Comparison of ENCODE assay signal across 10 mouse cellular contexts in the genomic region with DNA sequence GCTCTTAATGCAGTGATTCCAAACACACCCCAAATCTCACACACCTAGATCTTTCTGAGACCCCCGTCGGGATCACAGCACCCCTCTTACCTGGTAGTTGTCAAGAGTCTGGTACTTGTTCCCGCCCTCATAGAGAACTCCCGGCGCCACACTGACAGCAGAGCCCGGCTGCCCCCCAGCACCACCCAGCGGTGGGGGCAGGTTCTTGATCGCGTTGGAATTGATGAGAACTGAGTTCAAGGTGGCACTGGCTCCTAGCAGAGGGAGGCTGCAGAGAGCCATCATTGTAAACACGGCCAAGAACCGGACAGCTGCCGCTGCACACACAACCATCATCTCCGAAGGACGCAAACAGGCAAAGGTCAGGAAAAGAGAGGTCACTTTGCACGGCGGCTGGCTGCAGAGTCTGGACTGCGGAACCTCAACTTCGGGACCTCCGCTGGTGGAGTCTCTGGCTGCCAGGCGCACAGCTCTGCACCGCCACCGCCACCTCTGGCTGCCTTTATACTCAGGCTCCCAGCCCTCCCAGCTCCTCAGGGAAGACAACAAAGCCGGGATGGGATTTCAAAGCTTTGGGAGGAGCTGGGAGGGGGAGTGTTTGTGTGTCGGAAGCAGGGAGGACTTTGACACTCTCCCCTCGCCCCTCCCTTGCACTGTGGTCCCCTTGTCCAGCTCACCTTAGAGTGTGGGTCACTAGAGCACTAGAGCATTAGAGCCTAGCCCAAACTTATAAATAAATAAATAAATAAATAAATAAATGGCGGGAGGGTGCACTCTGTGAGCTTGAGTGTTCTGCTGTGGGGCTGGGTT. TPM values are rescaled to one million over a fixed set of nuclear protein-coding genes. Genes with fewer than 3 reads are reported as not detected.
DNase-seq lines count a peak whose midpoint lies in the region; ATAC-seq and TF ChIP-seq lines count a peak whose summit lies in the region.
"Had no signal": no experiment of that assay in that cellular context is flagged by ENCODE, and none has a peak within 500 bp of the region (broad histone marks: within the 10 kb centered on the region; RNA-seq: fewer than 3 reads in every experiment).

A gene (minus strand): TSS at position 622 of the 810 bp plus-strand sequence.

- no peak within 1 kb of the TSS for H3K27ac ChIP-seq in midbrain, embryonic 11.5 days (ENCODE audit: low read depth, low read length)
- no peak within 1 kb of the TSS for H3K27ac ChIP-seq in cerebellum, adult 2 months (ENCODE audit: insufficient read depth, low read length)

- peaks cover 15% of the 10 kb centered on the region for H3K4me1 ChIP-seq in midbrain, embryonic 11.5 days (ENCODE audit: control insufficient read depth, insufficient read depth, low read length)
- H3K4me1 ChIP-seq in cerebellum, adult 2 months (ENCODE audit: control insufficient read depth, insufficient read depth, low read length) = no peaks in the 10 kb centered on the region

- no peaks in the 10 kb centered on the region for H3K36me3 ChIP-seq in midbrain, embryonic 11.5 days (ENCODE audit: control insufficient read depth, insufficient read depth, low read length)

- no peak for TF ChIP-seq POLR2A in cerebellum, adult 2 months (IDR thresholded peaks at IDR 0.05; ENCODE audit: borderline replicate concordance, insufficient read depth, low read length)

- DNase-seq in frontal cortex, postnatal 36 days (ENCODE audit: low spot score in 2 of 2) = no peak
- DNase-seq in brain, adult 2 months (ENCODE audit: low read depth, low spot score) = peak; percentile 6
- peak; percentile 9 to 22 for DNase-seq in heart, postnatal 10 days
- peak; percentile 39 to 57 for DNase-seq in kidney, postnatal 36 days
- DNase-seq in midbrain, embryonic 11.5 days (ENCODE audit: low spot score, missing footprints) = peak; percentile 97
- no peak for DNase-seq in cerebellum, adult 2 months

- peak; percentile 47; the same call in 1 of the 2 replicates for ATAC-seq in frontal cortex, adult (ENCODE audit: low TSS enrichment)
- peak; percentile 75 for ATAC-seq in midbrain, embryonic 11.5 days (ENCODE audit: low FRiP score)
- ATAC-seq in CD4-positive, CD25-positive, alpha-beta regulatory T cell, adult 4 months = no peak

- peak within 1 kb of the TSS; percentile 33 for H3K4me3 ChIP-seq in midbrain, embryonic 11.5 days (ENCODE audit: low read depth, low read length)
- no peak within 1 kb of the TSS for H3K4me3 ChIP-seq in cerebellum, adult 2 months (replicated peaks; ENCODE audit: insufficient read depth, low read depth, low read length)

- intact Hi-C loops in heart, postnatal 10 days (cut with DNase I) = no loop called here

- H3K9me3 ChIP-seq in midbrain, embryonic 11.5 days (ENCODE audit: control insufficient read depth, low read length) = no peaks in the 10 kb centered on the region

- no peak for TF ChIP-seq CTCF in cerebellum, adult 2 months (IDR thresholded peaks at IDR 0.05; ENCODE audit: borderline replicate concordance, insufficient read depth, low read depth, low read length)

- H3K9ac ChIP-seq in midbrain, embryonic 11.5 days (ENCODE audit: low read length) = no peak within 1 kb of the TSS

- peaks cover 36% of the 10 kb centered on the region for H3K27me3 ChIP-seq in midbrain, embryonic 11.5 days (ENCODE audit: control insufficient read depth, insufficient read depth, low read length)
- no peaks in the 10 kb centered on the region; the same call in 1 of the 2 replicates for H3K27me3 ChIP-seq in cerebellum, adult 2 months (ENCODE audit: control insufficient read depth, insufficient read depth, low read length)

- peak within 1 kb of the TSS; percentile 62 for H3K4me2 ChIP-seq in midbrain, embryonic 11.5 days

- under 1% methylated on average over 26 of the region's 26 CpGs for WGBS in midbrain, embryonic 11.5 days
- WGBS in cerebellum, adult 2 months = 1% methylated on average over 26 of the region's 26 CpGs

RNA-seq across cellular contexts. Expression of the gene that starts here (rescaled TPM):
- not detected for total RNA-seq in heart, postnatal 10 days (2021)
- polyA plus RNA-seq in midbrain, embryonic 11.5 days (2014; fragmentation: Nextera tagmentation; extraction: Ambion mirVana) = 4.2 and 5.2 TPM in 2 replicates
- polyA plus RNA-seq in cerebellum, adult 2 months (2012; rRNA removed) = 0.03 and 0.05 TPM in 2 replicates
- polyA plus RNA-seq in CD4-positive, CD25-positive, alpha-beta regulatory T cell, adult 4 months (2017; shearing (Covaris generic)) = not detected
- polyA plus RNA-seq: C2C12; small intestine, adult 2 months had no signal

Comparison
In these comparisons a context has a peak if more than half of its experiments do, and no peak if none do; other contexts are left out.
1. Peak in DNase-seq in heart, postnatal 10 days; RNA of the gene not detected or under 1 TPM.
2. DNase-seq: peak in brain, adult 2 months (single experiment), kidney, postnatal 36 days (2 of 2) and midbrain, embryonic 11.5 days (single experiment); none in frontal cortex, postnatal 36 days (0 of 2) and cerebellum, adult 2 months (0 of 2).